Mouse (Mus musculus): ENCODE results near the gene Ccr7. TPM values are rescaled to one million over a fixed set of nuclear protein-coding genes. Genes with fewer than 3 reads are reported as not detected.
A peak's percentile ranks its signal among the peaks of the same experiment; 100 is the strongest.

The Ccr7 gene
- total RNA-seq (2017) = 1.2 and 2.8 TPM in 2 replicates

DNA sequence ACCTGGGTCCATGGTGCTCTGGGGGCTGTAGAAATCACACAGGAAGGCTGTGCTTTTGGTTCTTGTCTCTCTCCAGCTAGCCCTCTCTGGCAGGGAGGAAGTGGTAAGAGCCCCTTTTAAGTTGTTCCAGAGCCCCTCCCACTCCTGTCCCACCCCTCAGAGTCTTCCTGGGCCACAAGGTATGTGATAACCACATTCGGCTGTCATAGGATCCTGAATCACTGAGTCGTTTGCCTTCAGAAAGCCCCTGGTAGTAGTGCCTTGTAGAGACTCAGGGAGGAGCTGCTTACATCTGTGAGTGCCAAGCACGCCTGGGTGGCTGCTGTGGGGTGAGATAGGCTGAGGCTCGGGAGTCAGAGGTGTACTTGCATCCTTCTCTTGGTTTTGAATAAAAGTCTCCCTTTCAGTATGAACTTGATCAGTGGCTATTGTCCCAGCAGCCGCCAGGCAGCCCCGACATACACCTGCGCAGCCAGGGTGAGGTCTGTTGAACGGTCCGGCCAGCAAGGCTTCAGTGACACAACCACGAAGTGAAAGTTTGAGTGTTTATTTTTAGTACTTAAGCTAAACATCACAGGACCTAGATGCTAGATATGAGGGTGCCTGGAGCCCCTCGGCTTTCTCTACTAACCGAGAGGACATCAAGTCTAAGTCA, at the start of gene Ccr7:
TSS of gene Ccr7 (minus strand) at position 91 of the 655 bp plus-strand sequence.
- ATAC-seq (replicated peaks in 1 of 2; ENCODE audit: insufficient read depth in 1 of 2, low FRiP score in 2 of 2, low TSS enrichment in 1 of 2, low read depth in 1 of 2, poor library complexity in 2 of 2, severe bottlenecking in 2 of 2) = peak; percentile 43 to 49; a peak in 2 of 4 replicates

DNA sequence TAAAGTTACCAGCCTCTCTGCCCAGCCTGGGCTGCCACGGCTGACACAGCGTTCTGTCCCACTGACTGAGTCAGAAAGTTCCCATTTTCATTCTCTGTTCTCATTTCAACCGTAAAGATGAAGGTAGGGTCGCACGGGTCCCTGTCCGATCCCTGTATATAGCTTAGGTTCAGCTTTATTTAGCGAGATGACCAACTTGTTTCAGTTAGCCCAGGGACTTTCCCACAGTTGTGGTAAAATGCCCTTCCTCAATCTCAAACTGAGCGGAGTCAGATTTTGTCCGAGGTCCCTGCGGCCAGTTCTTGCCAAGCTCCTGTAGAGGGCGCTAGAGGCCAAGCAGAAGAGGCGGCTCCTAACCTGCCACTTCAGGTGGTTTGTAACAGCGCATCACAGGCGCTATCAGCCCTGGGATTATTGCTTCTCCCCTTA, 34.3 kb upstream of the Ccr7 start:
- ATAC-seq (replicated peaks in 1 of 2; ENCODE audit: insufficient read depth in 1 of 2, low FRiP score in 2 of 2, low TSS enrichment in 1 of 2, low read depth in 1 of 2, poor library complexity in 2 of 2, severe bottlenecking in 2 of 2) = peak; percentile 86 to 90

DNA sequence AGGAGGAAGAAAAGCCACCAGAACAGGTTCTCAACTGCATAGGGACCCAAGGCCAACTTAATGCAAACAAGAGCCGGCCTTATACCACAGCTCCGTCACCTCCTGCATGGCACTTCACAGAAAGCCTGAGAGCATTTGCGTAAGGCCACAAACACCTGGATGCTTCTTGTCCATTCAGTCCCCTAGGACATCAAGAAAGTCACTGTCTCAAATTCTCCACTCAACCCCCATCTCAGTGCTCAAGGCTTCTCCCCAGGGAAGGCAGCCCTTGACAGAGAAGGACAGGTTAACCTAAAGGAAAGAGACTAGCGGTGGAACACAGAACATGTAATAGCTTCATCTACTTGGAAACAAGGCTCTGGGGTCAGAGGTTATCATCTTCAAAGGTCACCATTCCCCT, 32.5 kb upstream of the Ccr7 start:
- no peak for ATAC-seq (replicated peaks in 1 of 2; ENCODE audit: insufficient read depth in 1 of 2, low FRiP score in 2 of 2, low TSS enrichment in 1 of 2, low read depth in 1 of 2, poor library complexity in 2 of 2, severe bottlenecking in 2 of 2)

DNA sequence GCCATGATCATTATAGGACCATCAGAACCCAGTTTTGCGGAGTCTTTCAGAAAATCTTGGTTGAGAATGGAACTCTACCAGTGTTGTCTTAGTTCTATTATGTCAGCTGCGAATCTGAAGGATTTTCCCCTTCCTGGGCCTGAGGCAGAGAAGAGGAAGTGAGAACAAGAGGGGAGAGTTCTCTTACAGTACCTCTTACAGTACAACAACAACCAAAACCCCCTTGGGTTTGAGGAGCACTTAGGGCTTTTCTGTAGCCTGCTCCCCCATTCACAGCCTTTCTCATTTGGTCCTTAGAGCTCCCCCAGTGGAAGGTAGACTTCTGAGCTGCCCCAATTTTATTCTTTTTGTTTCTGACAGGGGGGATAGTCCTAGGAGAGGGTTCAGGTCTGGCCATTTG, 32.0 kb upstream of the Ccr7 start:
- no peak for ATAC-seq (replicated peaks in 1 of 2; ENCODE audit: insufficient read depth in 1 of 2, low FRiP score in 2 of 2, low TSS enrichment in 1 of 2, low read depth in 1 of 2, poor library complexity in 2 of 2, severe bottlenecking in 2 of 2)

DNA sequence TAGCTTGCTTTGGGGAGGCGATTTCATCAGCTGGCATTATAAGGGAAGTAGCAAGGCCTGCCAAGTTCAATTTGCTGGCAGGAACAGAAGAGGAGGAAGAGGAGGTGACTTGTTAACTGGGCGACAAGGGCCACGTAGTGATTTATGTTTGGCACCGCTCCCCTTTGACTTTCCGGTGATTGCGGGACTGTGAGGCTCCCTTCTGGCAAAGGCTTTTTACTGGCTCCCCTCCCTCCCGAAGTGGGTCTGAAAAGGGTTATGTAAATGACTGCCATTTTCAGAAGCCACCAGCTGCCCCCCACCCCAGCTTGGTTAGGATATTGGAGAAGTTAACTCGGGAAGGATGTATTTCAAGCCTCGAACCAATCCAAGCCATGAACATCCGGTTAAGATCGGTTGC, 27.7 kb upstream of the Ccr7 start:
- ATAC-seq (replicated peaks in 1 of 2; ENCODE audit: insufficient read depth in 1 of 2, low FRiP score in 2 of 2, low TSS enrichment in 1 of 2, low read depth in 1 of 2, poor library complexity in 2 of 2, severe bottlenecking in 2 of 2) = peak; percentile 86 to 91

- no peak for ATAC-seq (replicated peaks in 1 of 2; ENCODE audit: insufficient read depth in 1 of 2, low FRiP score in 2 of 2, low TSS enrichment in 1 of 2, low read depth in 1 of 2, poor library complexity in 2 of 2, severe bottlenecking in 2 of 2)
Measured at GRCm38 (mm10) chr11:99180071-99180470, 25.2 kb upstream of the Ccr7 start.

DNA sequence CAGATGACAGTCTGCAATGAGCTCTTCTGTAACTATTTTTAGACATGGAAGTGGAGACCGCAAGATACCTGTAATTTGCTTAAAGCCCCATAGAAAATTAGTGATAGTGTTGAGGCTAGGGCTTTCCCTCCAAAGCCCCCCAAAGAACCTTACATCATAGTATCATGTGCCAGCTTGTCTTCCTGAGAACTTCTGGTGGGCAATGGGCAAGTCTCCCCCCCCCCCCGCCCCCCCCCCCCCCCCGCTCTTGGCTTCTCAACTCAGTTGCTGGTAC, 23.0 kb upstream of the Ccr7 start:
- ATAC-seq (replicated peaks in 1 of 2; ENCODE audit: insufficient read depth in 1 of 2, low FRiP score in 2 of 2, low TSS enrichment in 1 of 2, low read depth in 1 of 2, poor library complexity in 2 of 2, severe bottlenecking in 2 of 2) = no peak

DNA sequence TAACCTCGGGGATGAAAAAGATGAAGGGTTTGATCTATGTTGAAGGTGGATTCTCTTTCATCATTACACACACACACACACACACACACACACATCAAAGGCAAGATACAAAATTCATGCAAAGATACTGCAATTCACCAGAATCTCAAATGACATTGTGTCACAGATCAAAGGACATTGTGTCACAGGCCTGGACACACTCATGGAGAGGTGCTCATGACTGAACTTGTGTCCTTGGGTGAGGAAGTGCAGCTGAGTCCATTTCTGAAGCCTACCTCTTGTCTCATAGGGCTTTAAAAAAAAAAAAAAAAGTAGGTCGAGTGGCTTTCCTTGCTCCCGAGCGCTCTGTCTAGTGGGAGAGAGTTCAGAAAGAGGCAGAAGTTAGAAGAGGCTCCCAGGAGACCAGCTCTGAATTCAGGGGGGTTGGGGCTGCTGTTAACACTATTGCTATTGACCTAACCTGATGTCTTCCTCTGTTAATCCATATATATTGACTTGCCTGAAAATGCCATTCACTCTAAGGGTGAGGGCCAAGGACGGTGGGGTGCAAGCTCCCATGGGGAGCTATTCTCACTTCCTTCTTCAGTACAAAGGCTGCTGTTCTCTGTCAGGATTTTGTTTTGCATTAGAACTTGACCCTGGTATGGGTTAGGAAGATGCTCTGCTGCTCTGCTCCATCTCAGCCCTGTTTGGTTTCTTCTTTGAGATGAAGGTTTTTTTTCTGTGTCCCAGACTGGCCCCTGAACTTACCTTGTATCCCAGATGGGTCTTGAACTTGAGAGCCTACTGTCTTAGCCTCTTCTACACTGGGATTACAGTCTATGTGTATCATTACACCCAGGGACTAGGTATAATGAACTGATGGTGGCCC, 22.4 kb upstream of the Ccr7 start:
- ATAC-seq (replicated peaks in 1 of 2; ENCODE audit: insufficient read depth in 1 of 2, low FRiP score in 2 of 2, low TSS enrichment in 1 of 2, low read depth in 1 of 2, poor library complexity in 2 of 2, severe bottlenecking in 2 of 2) = no peak

DNA sequence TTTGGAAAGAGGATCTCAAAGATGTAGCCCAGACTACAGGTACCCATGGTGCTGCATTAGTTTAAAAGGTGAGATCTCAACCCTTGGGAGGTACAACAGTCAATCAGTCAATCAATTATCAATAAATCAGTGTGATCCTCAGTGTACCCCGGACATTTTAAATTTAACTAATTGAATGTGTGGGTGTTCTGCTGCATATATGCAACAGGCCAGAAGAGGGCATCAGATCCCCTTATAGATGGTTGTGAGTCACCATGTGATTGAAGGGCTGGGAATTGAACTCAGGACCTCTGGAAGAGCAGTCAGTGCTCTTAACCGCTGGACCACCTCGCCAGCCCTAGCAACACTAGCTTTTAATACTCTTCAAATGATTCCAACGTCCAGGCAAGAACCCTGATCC, 17.1 kb upstream of the Ccr7 start:
- ATAC-seq (replicated peaks in 1 of 2; ENCODE audit: insufficient read depth in 1 of 2, low FRiP score in 2 of 2, low TSS enrichment in 1 of 2, low read depth in 1 of 2, poor library complexity in 2 of 2, severe bottlenecking in 2 of 2) = no peak

DNA sequence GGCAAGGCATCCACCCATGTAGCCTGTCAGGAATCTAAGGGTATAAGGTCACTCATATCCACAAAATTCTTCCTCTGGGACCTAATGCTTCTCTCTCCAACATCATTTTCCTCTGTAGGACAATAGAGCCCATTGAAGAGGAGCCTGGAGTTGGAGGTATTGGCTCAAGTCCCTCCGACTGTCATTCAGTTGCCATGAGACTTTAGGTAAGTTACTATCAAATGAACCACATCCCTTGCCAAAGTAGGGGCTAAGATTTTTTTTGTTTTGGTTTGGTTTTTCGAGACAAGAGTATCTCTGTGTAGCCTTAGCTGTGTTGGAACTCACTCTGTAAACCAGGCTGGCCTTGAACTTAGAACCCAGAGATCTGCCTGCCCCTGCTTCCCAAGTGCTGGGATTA, 16.6 kb upstream of the Ccr7 start:
- ATAC-seq (replicated peaks in 1 of 2; ENCODE audit: insufficient read depth in 1 of 2, low FRiP score in 2 of 2, low TSS enrichment in 1 of 2, low read depth in 1 of 2, poor library complexity in 2 of 2, severe bottlenecking in 2 of 2) = no peak

DNA sequence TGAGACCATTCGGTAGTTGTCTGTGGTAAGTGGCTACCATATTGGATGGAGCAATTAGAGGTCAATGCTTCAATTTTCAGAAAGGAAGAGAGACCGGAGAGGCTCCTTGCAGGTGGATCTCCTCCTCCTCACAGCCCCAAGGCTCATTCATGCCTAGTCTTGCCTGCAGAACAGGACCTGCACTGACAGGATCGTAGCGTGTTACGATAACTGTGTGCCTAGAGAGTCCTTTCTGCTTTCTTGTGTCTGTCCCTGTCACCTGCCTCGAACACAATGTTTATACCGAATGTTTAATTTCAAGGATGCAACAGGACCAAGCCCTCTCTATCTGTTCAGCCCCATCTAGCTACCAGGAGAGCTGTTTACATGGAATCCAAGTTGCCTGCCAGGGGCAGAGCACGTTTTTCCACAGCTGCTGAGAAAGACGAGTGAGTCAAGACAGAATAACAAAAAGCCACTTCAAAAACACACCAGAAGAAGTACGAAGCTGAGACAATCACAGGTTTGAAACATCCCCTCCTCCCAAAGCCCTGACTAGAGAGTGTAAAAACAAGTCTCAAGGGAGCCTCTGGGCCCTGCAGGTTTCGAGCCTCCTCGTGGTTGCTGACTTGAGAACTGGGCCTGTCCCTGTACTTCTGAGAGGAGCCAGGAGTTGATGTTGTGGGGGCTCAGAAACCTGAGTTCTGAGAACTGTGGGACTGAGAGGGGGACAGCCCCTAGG, 15.8 kb upstream of the Ccr7 start:
- no peak for ATAC-seq (replicated peaks in 1 of 2; ENCODE audit: insufficient read depth in 1 of 2, low FRiP score in 2 of 2, low TSS enrichment in 1 of 2, low read depth in 1 of 2, poor library complexity in 2 of 2, severe bottlenecking in 2 of 2)

GRCm38 (mm10) chr11:99170005-99170404, 15.1 kb upstream of the Ccr7 start:
- no peak for ATAC-seq (replicated peaks in 1 of 2; ENCODE audit: insufficient read depth in 1 of 2, low FRiP score in 2 of 2, low TSS enrichment in 1 of 2, low read depth in 1 of 2, poor library complexity in 2 of 2, severe bottlenecking in 2 of 2)

GRCm38 (mm10) chr11:99169438-99169837, 14.6 kb upstream of the Ccr7 start:
- ATAC-seq (replicated peaks in 1 of 2; ENCODE audit: insufficient read depth in 1 of 2, low FRiP score in 2 of 2, low TSS enrichment in 1 of 2, low read depth in 1 of 2, poor library complexity in 2 of 2, severe bottlenecking in 2 of 2) = no peak

- peak; percentile 37 to 72; a peak in 3 of 4 replicates for ATAC-seq (replicated peaks in 1 of 2; ENCODE audit: insufficient read depth in 1 of 2, low FRiP score in 2 of 2, low TSS enrichment in 1 of 2, low read depth in 1 of 2, poor library complexity in 2 of 2, severe bottlenecking in 2 of 2)
Measured at GRCm38 (mm10) chr11:99168030-99168474, 13.2 kb upstream of the Ccr7 start.

DNA sequence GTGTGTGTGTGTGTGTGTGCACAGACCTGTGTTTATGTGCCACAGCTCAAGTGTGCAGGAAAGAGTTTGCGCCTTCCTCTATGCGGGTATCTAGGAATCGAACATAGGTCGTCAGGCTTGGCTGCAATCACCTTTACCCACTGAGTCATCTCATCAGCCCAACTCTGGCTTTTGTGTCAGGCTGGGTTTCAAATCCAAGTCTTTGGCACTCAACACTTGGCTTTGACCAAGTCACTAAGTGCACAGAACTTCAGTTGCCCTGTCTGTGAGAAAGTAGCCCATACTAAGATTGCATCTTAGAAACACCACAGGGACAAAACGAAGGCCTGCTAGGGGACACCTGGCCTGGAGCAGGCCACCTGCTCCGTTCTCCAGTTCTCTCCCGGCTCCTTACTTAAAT, 12.7 kb upstream of the Ccr7 start:
- no peak for ATAC-seq (replicated peaks in 1 of 2; ENCODE audit: insufficient read depth in 1 of 2, low FRiP score in 2 of 2, low TSS enrichment in 1 of 2, low read depth in 1 of 2, poor library complexity in 2 of 2, severe bottlenecking in 2 of 2)

- no peak for ATAC-seq (replicated peaks in 1 of 2; ENCODE audit: insufficient read depth in 1 of 2, low FRiP score in 2 of 2, low TSS enrichment in 1 of 2, low read depth in 1 of 2, poor library complexity in 2 of 2, severe bottlenecking in 2 of 2)
Measured at GRCm38 (mm10) chr11:99166241-99166640, 11.4 kb upstream of the Ccr7 start.

DNA sequence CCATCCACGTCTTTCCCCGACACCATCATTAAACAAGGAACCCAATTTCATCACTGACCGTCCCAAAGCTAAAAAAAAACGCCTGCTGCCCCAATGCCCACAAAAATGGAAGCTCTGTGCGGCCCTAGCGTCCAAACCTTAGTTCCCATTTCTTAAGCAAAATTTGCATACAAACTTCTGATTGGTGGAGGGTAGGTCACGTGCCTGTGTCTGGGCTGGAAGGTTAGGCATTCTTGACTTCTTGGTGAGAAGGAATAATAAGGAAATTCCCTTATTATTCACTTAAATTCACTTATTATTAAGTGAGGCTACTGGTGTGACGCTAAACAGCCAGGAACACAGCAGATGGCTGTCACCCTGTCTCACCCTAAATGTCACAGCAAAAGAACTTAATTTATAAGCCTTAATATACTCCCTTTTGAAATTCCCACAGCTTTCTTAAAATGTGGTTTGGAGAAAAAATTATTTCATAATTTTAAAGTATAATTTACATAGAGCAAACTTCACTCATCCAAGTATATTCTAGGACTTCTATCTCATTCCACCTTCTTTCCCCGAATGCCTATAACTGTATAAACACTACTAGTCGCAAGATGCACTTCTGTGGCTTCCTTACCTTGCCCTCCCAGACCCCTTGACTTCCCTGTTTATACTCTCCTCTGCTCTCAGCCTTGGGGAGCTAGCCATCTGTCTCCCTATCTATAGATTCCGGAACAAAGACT, 10.3 kb upstream of the Ccr7 start:
- ATAC-seq (replicated peaks in 1 of 2; ENCODE audit: insufficient read depth in 1 of 2, low FRiP score in 2 of 2, low TSS enrichment in 1 of 2, low read depth in 1 of 2, poor library complexity in 2 of 2, severe bottlenecking in 2 of 2) = no peak
